Mouse (Mus musculus): ENCODE data around the gene Stim2. TPM values are rescaled to one million over a fixed set of nuclear protein-coding genes. Genes with fewer than 3 reads are reported as not detected.
A peak's percentile ranks its signal among the peaks of the same experiment; 100 is the strongest.

Stim2 gene
- polyA plus RNA-seq, 1 experiment from 2014 or later = 20.3 TPM

DNA sequence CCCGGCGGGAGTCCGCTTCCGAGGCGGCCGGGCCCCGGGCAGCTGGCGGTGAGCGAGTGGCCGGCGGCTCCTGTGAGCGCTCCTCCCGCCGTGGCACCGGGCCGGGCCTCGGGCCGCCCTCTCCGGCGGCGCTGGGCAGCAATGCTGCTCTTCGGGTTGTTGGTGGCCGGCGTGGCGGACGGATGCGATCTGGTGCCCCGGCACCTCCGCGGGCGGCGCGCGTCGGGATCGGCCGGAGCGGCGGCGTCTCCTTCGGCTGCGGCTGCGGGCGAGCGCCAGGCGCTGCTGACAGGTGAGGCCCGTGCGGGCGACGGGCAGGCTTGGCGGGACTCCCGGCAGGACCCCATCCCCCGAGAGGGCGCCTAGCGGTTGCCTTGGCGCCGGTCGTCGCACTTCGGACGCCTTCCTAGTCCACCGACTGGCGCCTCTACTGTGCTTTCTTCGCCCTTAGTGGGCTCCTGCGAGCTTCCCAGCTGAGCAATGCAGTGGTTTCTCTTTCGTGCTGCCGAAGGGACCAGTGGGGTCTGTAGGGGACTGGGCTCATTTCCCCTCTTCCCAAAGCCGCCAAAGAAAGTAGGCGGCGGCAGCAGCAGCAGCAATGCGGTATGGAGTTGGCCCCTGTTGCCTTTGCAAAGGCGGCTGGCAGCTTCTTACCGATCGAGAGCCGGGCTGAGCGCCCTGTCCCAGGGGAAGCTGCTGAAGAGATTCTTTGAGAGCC lies 603 bp downstream of the Stim2 start:
- ATAC-seq = peak; percentile 77
- Histone ChIP-seq H3K4me3 (replicated peaks) (peak overlapping the region; percentile 89), H3K9me3 (no peaks in the 10 kb centered on the region), H3K9ac (replicated peaks) (peak overlapping the region; percentile 87), H3K27ac (peak overlapping the region; percentile 95), H3K36me3 (no peaks in the 10 kb centered on the region), H3K4me2 (replicated peaks) (peak overlapping the region; percentile 84), H3K27me3 (peaks cover 7% of the 10 kb centered on the region; the same call in 1 of the 2 replicates), H3K4me1 (replicated peaks) (peaks cover 30% of the 10 kb centered on the region)
- under 1% methylated on average over 67 of the region's 76 CpGs for WGBS

DNA sequence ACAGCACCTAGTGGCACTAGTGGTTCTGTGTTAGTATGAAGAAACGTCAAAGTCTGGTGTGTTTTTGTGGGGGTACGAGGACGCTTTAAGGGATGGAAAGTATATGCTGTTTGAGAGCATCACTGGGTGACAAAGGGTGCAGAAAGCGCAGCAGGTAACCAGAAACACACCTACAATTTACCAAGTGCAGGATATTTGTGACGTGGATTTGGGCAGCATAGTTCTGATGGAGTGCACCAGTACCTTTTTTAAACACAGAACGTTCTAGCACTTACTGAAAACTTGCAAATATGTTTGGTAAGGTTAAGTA lies 1.1 kb downstream of the Stim2 start:
- Histone ChIP-seq H3K4me2 (replicated peaks) (peak overlapping the region; percentile 84), H3K9ac (replicated peaks) (peak overlapping the region; percentile 87), H3K4me3 (replicated peaks) (peak overlapping the region; percentile 89), H3K27me3 (peaks cover 3% of the 10 kb centered on the region; the same call in 1 of the 2 replicates), H3K4me1 (replicated peaks) (peaks cover 30% of the 10 kb centered on the region), H3K27ac (peak overlapping the region; percentile 95), H3K9me3 (no peaks in the 10 kb centered on the region), H3K36me3 (no peaks in the 10 kb centered on the region)
- no peak for ATAC-seq
- WGBS = 2% methylated on average over 6 of the region's 6 CpGs

DNA sequence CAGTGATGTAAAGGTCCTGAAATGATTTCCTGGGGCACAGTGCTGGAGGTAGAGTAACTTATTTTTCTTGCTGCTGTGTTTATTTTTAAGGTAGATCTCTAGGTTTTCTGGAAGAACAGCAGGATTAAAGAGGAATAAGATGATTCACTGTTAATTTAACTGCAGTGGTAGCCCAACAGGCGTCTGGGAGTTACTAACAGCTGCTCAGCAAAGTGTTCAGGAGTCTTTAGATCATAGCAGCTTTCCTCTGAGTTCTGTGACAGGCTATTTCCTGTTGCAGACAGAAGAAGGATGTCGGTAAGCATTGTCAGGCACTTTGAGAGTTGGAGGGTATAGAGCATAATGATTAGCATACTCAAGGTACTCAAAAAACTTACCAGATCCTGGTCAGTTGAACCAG lies 1.5 kb downstream of the Stim2 start:
- Histone ChIP-seq H3K9ac (replicated peaks) (peak overlapping the region; percentile 87), H3K36me3 (no peaks in the 10 kb centered on the region), H3K27ac (no peak overlapping the region), H3K9me3 (no peaks in the 10 kb centered on the region), H3K4me2 (replicated peaks) (peak overlapping the region; percentile 84), H3K4me1 (replicated peaks) (peaks cover 29% of the 10 kb centered on the region), H3K27me3 (no peaks in the 10 kb centered on the region), H3K4me3 (replicated peaks) (peak overlapping the region; percentile 89)
- WGBS = 0% methylated on average over 2 of the region's 2 CpGs
- ATAC-seq = no peak

DNA sequence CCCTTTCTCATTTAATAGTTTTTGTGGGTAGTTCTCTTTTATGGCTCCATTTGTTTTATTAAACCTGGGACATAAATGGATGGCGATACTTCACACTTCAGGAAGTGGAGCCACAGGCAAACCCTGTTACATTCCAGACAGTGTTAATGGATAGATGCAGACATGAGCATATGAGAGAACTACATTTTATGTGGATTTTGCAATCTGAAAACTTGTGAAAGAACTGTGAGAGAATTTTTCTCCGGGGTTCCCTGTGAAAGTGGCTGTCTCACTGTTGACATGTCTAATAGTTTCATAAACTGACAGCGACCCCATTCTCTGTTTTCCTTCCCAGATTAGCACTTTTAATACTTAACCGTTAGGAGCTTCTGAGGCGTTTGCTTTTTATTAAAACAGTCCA lies 2.7 kb downstream of the Stim2 start:
- Histone ChIP-seq H3K9me3 (no peaks in the 10 kb centered on the region), H3K9ac (replicated peaks) (no peak overlapping the region), H3K4me2 (replicated peaks) (no peak overlapping the region; the same call in 1 of the 2 replicates), H3K36me3 (no peaks in the 10 kb centered on the region), H3K27me3 (no peaks in the 10 kb centered on the region), H3K27ac (no peak overlapping the region), H3K4me3 (replicated peaks) (no peak overlapping the region), H3K4me1 (replicated peaks) (peaks cover 34% of the 10 kb centered on the region)
- WGBS = 74% methylated on average over 5 of the region's 5 CpGs
- ATAC-seq = no peak

DNA sequence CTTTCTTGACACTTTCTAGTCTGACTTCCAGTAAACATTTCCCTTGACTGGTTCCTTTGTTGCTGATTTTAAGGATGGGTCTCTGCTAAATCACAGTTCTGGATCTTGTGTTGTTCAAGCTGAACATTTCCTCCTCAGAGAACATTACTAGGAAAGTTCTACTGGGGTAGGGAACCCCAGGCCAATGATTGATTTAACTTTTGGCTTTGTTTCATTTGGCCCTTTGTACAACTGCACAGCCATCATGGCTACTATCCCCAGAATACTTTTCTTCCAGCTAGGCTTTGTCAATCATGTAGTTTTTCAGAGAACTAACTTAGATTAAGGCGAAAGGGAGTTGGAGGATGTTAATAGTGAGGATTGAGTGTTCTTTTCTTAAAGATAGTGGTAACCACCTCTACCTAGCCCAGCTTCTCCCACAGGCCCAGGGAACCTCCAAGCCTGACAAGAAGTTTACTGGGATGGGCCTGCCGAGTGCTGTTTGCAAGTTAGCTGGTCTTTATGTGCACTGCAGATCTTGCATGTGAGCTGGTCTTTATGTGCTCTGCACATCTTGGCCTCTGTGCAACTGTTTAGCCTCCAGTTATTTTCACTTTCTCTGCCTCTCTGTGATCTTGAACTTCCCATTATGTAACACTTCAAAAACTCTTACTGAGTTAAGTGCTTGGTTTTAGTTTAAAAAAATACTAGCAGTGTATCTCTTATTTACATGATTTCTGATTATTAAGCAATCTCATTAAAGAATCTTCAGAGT lies 7.0 kb downstream of the Stim2 start:
- no peaks in the 10 kb centered on the region for H3K36me3 ChIP-seq
- H3K4me1 ChIP-seq (replicated peaks) = peaks cover 21% of the 10 kb centered on the region
- no peaks in the 10 kb centered on the region for H3K27me3 ChIP-seq
- H3K4me2 ChIP-seq (replicated peaks) = no peak overlapping the region
- H3K27ac ChIP-seq = no peak overlapping the region
- WGBS = 81% methylated on average over 2 of the region's 2 CpGs
- H3K9me3 ChIP-seq = no peaks in the 10 kb centered on the region
- no peak for ATAC-seq
- H3K9ac ChIP-seq (replicated peaks) = no peak overlapping the region
- no peak overlapping the region for H3K4me3 ChIP-seq (replicated peaks)

DNA sequence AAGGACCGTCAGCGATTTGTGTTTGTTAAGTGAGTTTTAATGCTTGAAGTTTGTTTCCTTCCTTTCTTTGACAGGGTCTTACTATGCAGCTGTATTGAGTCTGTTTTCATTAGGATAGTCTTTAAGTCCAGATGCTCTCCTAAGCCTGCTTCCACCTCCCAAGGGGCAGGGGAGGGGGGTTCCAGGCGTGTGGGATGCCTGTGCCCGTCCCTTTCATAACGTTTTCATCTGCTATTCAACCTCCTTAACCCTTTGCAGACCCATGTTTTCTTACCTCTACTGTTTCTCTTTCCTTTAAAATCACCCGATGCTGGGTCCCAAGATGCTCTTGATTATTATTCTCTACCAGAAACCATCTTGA lies 7.5 kb downstream of the Stim2 start:
- Histone ChIP-seq H3K4me2 (replicated peaks) (no peak overlapping the region), H3K4me1 (replicated peaks) (peaks cover 17% of the 10 kb centered on the region), H3K27me3 (no peaks in the 10 kb centered on the region), H3K36me3 (no peaks in the 10 kb centered on the region), H3K4me3 (replicated peaks) (no peak overlapping the region), H3K9ac (replicated peaks) (no peak overlapping the region), H3K9me3 (no peaks in the 10 kb centered on the region), H3K27ac (no peak overlapping the region)
- ATAC-seq = no peak
- 38% methylated on average over 6 of the region's 6 CpGs for WGBS

DNA sequence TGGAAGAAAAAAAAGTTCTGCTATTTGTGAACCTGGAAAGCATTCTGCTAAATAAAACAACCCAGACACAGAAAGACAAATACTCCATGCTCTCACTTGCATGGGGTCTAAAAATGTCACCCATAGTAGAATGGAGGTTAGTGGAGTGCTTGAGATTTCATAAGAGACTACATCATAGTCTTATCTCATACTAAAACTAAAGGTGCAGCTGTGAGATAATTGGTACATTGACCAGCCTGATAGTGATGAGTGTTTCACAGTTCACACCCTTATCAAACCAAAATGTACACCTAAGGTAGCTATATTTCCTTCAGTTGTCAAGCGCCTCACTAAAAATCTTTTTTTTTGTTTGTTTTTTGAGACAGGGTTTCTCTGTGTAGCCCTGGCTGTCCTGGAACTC lies 8.5 kb downstream of the Stim2 start:
- H3K9ac ChIP-seq (replicated peaks) = no peak overlapping the region
- H3K4me2 ChIP-seq (replicated peaks) = no peak overlapping the region
- WGBS = 97% methylated on average over 1 of the region's 1 CpGs
- no peaks in the 10 kb centered on the region for H3K27me3 ChIP-seq
- ATAC-seq = no peak
- H3K9me3 ChIP-seq = no peaks in the 10 kb centered on the region
- peaks cover 12% of the 10 kb centered on the region for H3K4me1 ChIP-seq (replicated peaks)
- no peak overlapping the region for H3K27ac ChIP-seq
- no peak overlapping the region for H3K4me3 ChIP-seq (replicated peaks)
- no peaks in the 10 kb centered on the region for H3K36me3 ChIP-seq

DNA sequence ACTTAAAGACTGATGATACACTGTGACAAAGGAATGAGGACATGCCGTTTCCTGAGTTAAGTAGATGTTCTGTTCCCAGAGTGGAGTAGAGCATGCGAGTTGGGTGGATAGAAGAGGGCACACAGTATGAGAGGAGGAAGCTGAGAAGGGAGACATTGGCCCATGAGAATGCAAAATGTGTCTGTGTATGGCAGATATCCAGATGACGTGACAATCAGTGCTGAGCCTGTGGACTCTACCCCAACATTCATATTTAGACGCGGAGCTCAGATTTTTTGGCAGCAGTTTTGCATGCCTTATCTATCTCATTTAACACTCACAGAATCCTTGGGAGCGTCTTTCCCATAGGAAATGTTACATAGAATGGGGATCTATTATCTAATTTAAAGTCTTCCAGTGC lies 9.3 kb downstream of the Stim2 start:
- Histone ChIP-seq H3K4me3 (replicated peaks) (no peak overlapping the region), H3K9me3 (no peaks in the 10 kb centered on the region), H3K27ac (no peak overlapping the region), H3K27me3 (no peaks in the 10 kb centered on the region), H3K36me3 (no peaks in the 10 kb centered on the region), H3K4me1 (replicated peaks) (peaks cover 12% of the 10 kb centered on the region), H3K4me2 (replicated peaks) (no peak overlapping the region), H3K9ac (replicated peaks) (no peak overlapping the region)
- ATAC-seq = no peak
- WGBS = 94% methylated on average over 6 of the region's 6 CpGs

DNA sequence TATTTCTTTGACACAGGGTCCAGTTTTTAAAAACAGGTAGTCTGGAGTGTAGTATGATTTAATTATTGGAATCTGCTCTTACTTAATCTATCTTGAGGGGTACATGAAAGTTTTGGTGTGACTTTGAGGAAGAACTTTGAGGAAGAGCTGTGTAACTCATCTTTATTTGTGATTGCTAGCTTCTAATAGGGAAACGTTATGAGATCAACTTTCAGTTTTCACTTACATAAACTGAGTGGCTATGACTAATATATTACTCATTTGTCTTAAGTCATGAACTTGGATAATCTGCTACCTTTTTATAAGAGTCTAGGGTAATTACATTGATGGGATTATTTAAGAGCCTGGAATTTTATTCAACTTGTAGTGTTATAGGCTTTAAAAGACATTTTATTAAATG lies 15.0 kb downstream of the Stim2 start:
- Histone ChIP-seq H3K36me3 (no peaks in the 10 kb centered on the region), H3K9me3 (no peaks in the 10 kb centered on the region), H3K27me3 (no peaks in the 10 kb centered on the region), H3K4me2 (replicated peaks) (no peak overlapping the region), H3K4me1 (replicated peaks) (0 out of 2 replicates have a peak, but pooled peaks cover 2% of the 10 kb centered on the region), H3K27ac (no peak overlapping the region), H3K9ac (replicated peaks) (no peak overlapping the region), H3K4me3 (replicated peaks) (no peak overlapping the region)
- WGBS = 80% methylated on average over 1 of the region's 1 CpGs
- no peak for ATAC-seq

DNA sequence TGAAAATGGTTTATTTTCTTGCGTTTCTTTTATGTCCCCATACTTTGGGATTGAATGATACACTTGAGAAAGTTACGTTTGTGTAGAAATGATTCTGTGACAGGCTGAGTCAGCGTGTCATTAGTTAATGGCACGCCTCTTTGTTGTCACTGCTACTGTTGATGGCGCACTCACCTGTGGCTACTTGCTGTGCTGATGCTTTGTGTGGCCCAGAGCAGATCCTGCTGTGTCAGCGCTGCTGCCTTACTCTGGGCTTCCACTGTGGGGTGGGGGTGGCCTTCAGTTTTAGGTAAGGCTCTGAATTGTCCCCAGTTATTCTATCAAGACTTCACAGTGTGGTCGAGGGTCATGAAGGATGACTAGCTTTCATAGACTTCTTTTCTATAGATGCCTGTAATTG lies 18.8 kb downstream of the Stim2 start:
- H3K36me3 ChIP-seq = no peaks in the 10 kb centered on the region
- no peak for ATAC-seq
- H3K9ac ChIP-seq (replicated peaks) = no peak overlapping the region
- 48% methylated on average over 7 of the region's 7 CpGs for WGBS
- no peak overlapping the region for H3K4me2 ChIP-seq (replicated peaks)
- H3K4me3 ChIP-seq (replicated peaks) = no peak overlapping the region
- H3K9me3 ChIP-seq = no peaks in the 10 kb centered on the region
- H3K27me3 ChIP-seq = no peaks in the 10 kb centered on the region
- H3K4me1 ChIP-seq (replicated peaks) = 0 out of 2 replicates have a peak, but pooled peaks cover 2% of the 10 kb centered on the region
- H3K27ac ChIP-seq = no peak overlapping the region

DNA sequence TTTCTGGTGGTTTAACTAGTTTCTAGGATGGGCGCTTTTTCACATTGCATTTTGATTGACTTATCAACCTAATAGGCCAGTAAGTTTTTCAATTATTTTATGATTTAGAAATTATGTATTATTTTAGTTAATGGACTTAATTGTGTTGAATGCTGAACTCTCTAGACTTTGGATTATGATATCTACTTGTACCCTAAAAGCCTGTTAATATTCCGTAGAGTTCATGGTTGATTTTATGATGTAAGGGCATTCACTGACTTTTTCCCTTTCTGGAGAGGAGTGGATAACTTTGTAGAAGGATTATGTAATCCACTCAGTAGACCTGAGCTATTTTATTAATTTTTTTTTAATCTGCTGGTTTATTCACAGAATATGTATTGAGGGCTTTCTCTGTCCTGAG lies 20.6 kb downstream of the Stim2 start:
- no peak overlapping the region for H3K4me3 ChIP-seq (replicated peaks)
- no peaks in the 10 kb centered on the region for H3K27me3 ChIP-seq
- no peak overlapping the region for H3K9ac ChIP-seq (replicated peaks)
- no peaks in the 10 kb centered on the region for H3K9me3 ChIP-seq
- WGBS = 91% methylated on average over 2 of the region's 2 CpGs
- H3K27ac ChIP-seq = no peak overlapping the region
- H3K4me1 ChIP-seq (replicated peaks) = 0 out of 2 replicates have a peak, but pooled peaks cover 2% of the 10 kb centered on the region
- H3K36me3 ChIP-seq = no peaks in the 10 kb centered on the region
- ATAC-seq = no peak
- H3K4me2 ChIP-seq (replicated peaks) = no peak overlapping the region

DNA sequence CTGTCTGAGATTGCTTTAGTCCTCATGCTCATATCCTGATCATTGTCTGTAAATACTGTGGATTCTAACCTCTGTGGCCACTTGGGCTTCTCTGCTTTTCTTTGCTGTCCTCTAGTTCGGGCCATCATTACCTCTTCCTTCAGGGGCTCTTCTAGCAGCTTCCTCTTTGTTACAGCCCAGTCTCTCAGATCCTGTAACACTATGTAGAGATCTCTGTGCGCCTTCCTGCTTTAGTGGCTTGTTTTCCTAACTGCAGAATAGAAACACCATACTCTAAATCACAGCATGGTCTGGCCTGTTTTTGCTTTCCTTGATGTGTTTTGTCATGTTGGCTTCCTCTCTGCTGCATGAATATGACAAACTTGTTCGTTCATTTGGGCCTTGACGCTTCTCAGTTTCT lies 21.2 kb downstream of the Stim2 start:
- H3K4me3 ChIP-seq (replicated peaks) = no peak overlapping the region
- 90% methylated on average over 4 of the region's 4 CpGs for WGBS
- no peak overlapping the region for H3K4me2 ChIP-seq (replicated peaks)
- no peak overlapping the region for H3K9ac ChIP-seq (replicated peaks)
- H3K27ac ChIP-seq = no peak overlapping the region
- ATAC-seq = no peak
- 0 out of 2 replicates have a peak, but pooled peaks cover 2% of the 10 kb centered on the region for H3K4me1 ChIP-seq (replicated peaks)
- no peaks in the 10 kb centered on the region for H3K9me3 ChIP-seq
- no peaks in the 10 kb centered on the region for H3K27me3 ChIP-seq
- no peaks in the 10 kb centered on the region for H3K36me3 ChIP-seq
